Comparison of ENCODE assay signal across 11 mouse cellular contexts in the genomic region with DNA sequence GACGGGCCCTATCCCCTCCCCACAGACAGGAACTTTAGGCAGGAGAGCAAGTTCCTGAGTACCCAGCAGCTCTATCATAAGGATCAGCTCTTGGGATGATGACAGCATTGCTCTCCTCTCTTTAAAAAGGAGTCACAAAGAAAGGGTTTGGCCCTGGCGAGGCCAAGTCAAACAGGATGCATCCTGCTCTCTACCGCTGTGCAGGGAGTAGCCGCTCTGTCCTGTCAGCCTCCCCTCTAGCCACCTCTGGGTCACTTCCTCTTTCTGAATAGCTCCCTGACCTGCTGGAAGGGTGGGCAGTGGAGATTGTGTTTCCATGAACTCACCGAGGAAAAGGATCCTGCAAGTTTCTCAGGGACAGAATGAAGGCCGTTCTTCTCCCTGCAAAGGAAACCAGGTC.
DNase-seq lines count a peak whose midpoint lies in the region; ATAC-seq and TF ChIP-seq lines count a peak whose summit lies in the region.
"Had no signal": no experiment of that assay in that cellular context is flagged by ENCODE, and none has a peak within 500 bp of the region (broad histone marks: within the 10 kb centered on the region; RNA-seq: fewer than 3 reads in every experiment).

No protein-coding gene starts in this region.

- ATAC-seq in lung, embryonic 14.5 days (ENCODE audit: insufficient read depth), result peak; percentile 51; the same call in 1 of the 2 replicates
- ATAC-seq in erythroblast, adult 5-6 weeks (replicated peaks; ENCODE audit: low FRiP score, poor library complexity, severe bottlenecking), result no peak
- ATAC-seq: CD4-positive, CD25-positive, alpha-beta regulatory T cell, adult 4 months had no signal

- peaks cover 9% of the 10 kb centered on the region; the same call in 1 of the 2 replicates for H3K4me1 ChIP-seq in brown adipose tissue, adult 24 weeks (ENCODE audit: control insufficient read depth, insufficient read depth, insufficient read length, low read length)
- H3K4me1 ChIP-seq in lung, embryonic 14.5 days (ENCODE audit: insufficient read depth), result peaks cover 17% of the 10 kb centered on the region

- 35% methylated on average over 6 of the region's 6 CpGs for WGBS in lung, embryonic 14.5 days

- H3K9ac ChIP-seq in lung, embryonic 14.5 days, result no peak overlapping the region

- no peak overlapping the region for H3K4me2 ChIP-seq in lung, embryonic 14.5 days

- no peak for DNase-seq in gastrocnemius, adult 2 months
- no peak for DNase-seq in gastrocnemius, postnatal 4 days (ENCODE audit: low spot score in 2 of 2)
- peak; percentile 46 to 57 for DNase-seq in heart, postnatal 10 days
- DNase-seq in lung, embryonic 14.5 days, result no peak
- DNase-seq in cerebellum, adult 9-10 months, result no peak
- DNase-seq in urinary bladder, adult 2 months (ENCODE audit: low spot score), result no peak
- DNase-seq: adrenal gland, postnatal 25 days; gastrocnemius, postnatal 10 days had no signal

- H3K27ac ChIP-seq in gastrocnemius, adult 2 months, result peak overlapping the region; percentile 63
- peak overlapping the region; percentile 56 for H3K27ac ChIP-seq in brown adipose tissue, adult 24 weeks (replicated peaks; ENCODE audit: low read depth, low read length)
- peak overlapping the region; percentile 19; the same call in 1 of the 2 replicates for H3K27ac ChIP-seq in lung, embryonic 14.5 days (ENCODE audit: low read depth)

- H3K4me3 ChIP-seq in gastrocnemius, adult 2 months, result no peak overlapping the region
- no peak overlapping the region for H3K4me3 ChIP-seq in brown adipose tissue, adult 24 weeks (ENCODE audit: insufficient read depth, low read depth, low read length)
- no peak overlapping the region for H3K4me3 ChIP-seq in lung, embryonic 14.5 days (ENCODE audit: low read depth, low read length)

- H3K27me3 ChIP-seq in lung, embryonic 14.5 days (ENCODE audit: insufficient read depth, low read length), result no peaks in the 10 kb centered on the region

- no peak for TF ChIP-seq CTCF in gastrocnemius, adult 2 months (IDR thresholded peaks at IDR 0.05)
- TF ChIP-seq CTCF in lung, embryonic 14.5 days (IDR thresholded peaks at IDR 0.05; ENCODE audit: low read depth), result no peak

- H3K36me3 ChIP-seq in lung, embryonic 14.5 days (ENCODE audit: insufficient read depth), result no peaks in the 10 kb centered on the region

- H3K9me3 ChIP-seq in lung, embryonic 14.5 days (ENCODE audit: low read depth, low read length), result no peaks in the 10 kb centered on the region

- intact Hi-C loops in gastrocnemius, adult 2 months (cut with DNase I), result no loop called here
- intact Hi-C loops in heart, postnatal 10 days (cut with DNase I), result loop anchor here (2.0 kb wide), 2 partner anchors 56 to 102 kb away; no protein-coding TSS in a partner anchor

Comparison
In these comparisons a context has a peak if more than half of its experiments do, and no peak if none do; other contexts are left out.
1. DNase-seq: peak in heart, postnatal 10 days (2 of 2); none in gastrocnemius, adult 2 months (single experiment), gastrocnemius, postnatal 4 days (0 of 2), lung, embryonic 14.5 days (single experiment), cerebellum, adult 9-10 months (single experiment) and urinary bladder, adult 2 months (single experiment).
2. Peak in every context shown above with its lines, with median percentiles within 50 percentile points of each other: H3K27ac ChIP-seq.